Mouse (Mus musculus) forebrain, embryonic 15.5 days (tissue): ENCODE results near the gene Olfr1352. TPM values are rescaled to one million over a fixed set of nuclear protein-coding genes. Genes with fewer than 3 reads are reported as not detected.
"Not testable (repeated sequence)": the region's sequence is repeated elsewhere in the genome, so short reads cannot be mapped to it uniquely, and the experiment has no call there.

Experiments used
- ATAC-seq: fragments of 200-750 bp; cut with Nextera tagmentation; replicated peaks from 2 replicates; pipeline ENCODE4 v1.8.0; 2017; ENCODE audit warnings: mild to moderate bottlenecking, moderate TSS enrichment, moderate library complexity
- H3K27ac ChIP-seq: fragments of 300-500 bp; sonication (generic); replicated peaks from 2 replicates; pipeline ENCODE4 v1.5.1; 2015; ENCODE audit warnings: mild to moderate bottlenecking, inconsistent platforms
- H3K27me3 ChIP-seq: fragments of 300-500 bp; sonication (generic); 2 replicates; pipeline ENCODE4 v1.6.1; 2015; ENCODE audit warnings: inconsistent platforms
- H3K36me3 ChIP-seq: fragments of 300-500 bp; sonication (generic); 2 replicates; pipeline ENCODE4 v1.6.1; 2015; ENCODE audit warnings: mild to moderate bottlenecking, inconsistent platforms
- H3K4me1 ChIP-seq: fragments of 300-500 bp; sonication (generic); 2 replicates; pipeline ENCODE4 v1.6.1; 2015; ENCODE audit warnings: inconsistent platforms
- H3K4me2 ChIP-seq: fragments of 300-500 bp; sonication (generic); replicated peaks from 2 replicates; pipeline ENCODE4 v1.6.1; 2015; ENCODE audit warnings: mild to moderate bottlenecking, inconsistent platforms
- H3K4me3 ChIP-seq: fragments of 300-500 bp; sonication (generic); 2 replicates; pipeline ENCODE4 v1.5.1; 2015; ENCODE audit warnings: mild to moderate bottlenecking, inconsistent platforms
- H3K9ac ChIP-seq: fragments of 300-500 bp; sonication (generic); replicated peaks from 2 replicates; pipeline ENCODE4 v1.6.1; 2015; ENCODE audit warnings: mild to moderate bottlenecking, inconsistent platforms
- H3K9me3 ChIP-seq: fragments of 300-500 bp; sonication (generic); 2 replicates; pipeline ENCODE4 v1.6.1; 2016; ENCODE audit warnings: inconsistent platforms
- WGBS: fragments of 180-500 bp; shearing (Covaris S2); methylation state at CpG from one replicate; pipeline ENCODE4 v1.1.7; 2015; ENCODE audit warnings: mixed read lengths; 5-methylcytosine and 5-hydroxymethylcytosine counted together
- polyA plus RNA-seq: library from polyadenylated mRNA; unstranded; fragments of >200 nt; fragmentation: Nextera tagmentation; extraction: Ambion mirVana; gene quantifications from 2 replicates; pipeline ENCODE4 v1.2.1, GENCODE M21; 2015

The Olfr1352 gene
- polyA plus RNA-seq: not detected in 2 replicates

- Histone ChIP-seq H3K36me3 (no peaks in the 10 kb centered on the region), H3K27ac (no peak within 1 kb of the TSS), H3K27me3 (no peaks in the 10 kb centered on the region), H3K4me2 (no peak within 1 kb of the TSS), H3K9me3 (no peaks in the 10 kb centered on the region), H3K4me3 (no peak within 1 kb of the TSS), H3K4me1 (no peaks in the 10 kb centered on the region), H3K9ac (no peak within 1 kb of the TSS)
- no peak for ATAC-seq
These were observed at the start of gene Olfr1352 for GRCm38 (mm10) chr10:78980750-78981149. Gene Olfr1352 (plus strand): TSS chr10:78981050.

GRCm38 (mm10) chr10:78950336-78950735 is 30.5 kb upstream of the Olfr1352 start, which contains the start of gene Olfr8:
Gene Olfr8 (plus strand): TSS chr10:78950636.
- H3K36me3 ChIP-seq, H3K9me3 ChIP-seq, H3K4me2 ChIP-seq, H3K4me1 ChIP-seq, H3K4me3 ChIP-seq, ATAC-seq, H3K27ac ChIP-seq, H3K9ac ChIP-seq, H3K27me3 ChIP-seq: not testable (repeated sequence)
- 84% methylated on average over 1 of the region's 1 CpGs for WGBS

GRCm38 (mm10) chr10:78963009-78963408 is 17.8 kb upstream of the Olfr1352 start, which contains the start of gene Olfr1353:
Gene Olfr1353 (plus strand): TSS chr10:78963309.
- H3K36me3 ChIP-seq, H3K27me3 ChIP-seq, H3K9ac ChIP-seq, H3K4me2 ChIP-seq, H3K4me1 ChIP-seq, H3K4me3 ChIP-seq, H3K9me3 ChIP-seq, H3K27ac ChIP-seq, ATAC-seq: not testable (repeated sequence)

GRCm38 (mm10) chr10:79012172-79012571 is 31.3 kb downstream of the Olfr1352 start, which contains the start of gene Olfr1351:
Gene Olfr1351 (plus strand): TSS chr10:79012472.
- Histone ChIP-seq H3K36me3 (no peaks in the 10 kb centered on the region), H3K4me3 (no peak within 1 kb of the TSS), H3K9me3 (no peaks in the 10 kb centered on the region), H3K27ac (no peak within 1 kb of the TSS), H3K27me3 (no peaks in the 10 kb centered on the region), H3K4me2 (no peak within 1 kb of the TSS), H3K9ac (no peak within 1 kb of the TSS), H3K4me1 (no peaks in the 10 kb centered on the region)
- 62% methylated on average over 1 of the region's 1 CpGs for WGBS
- no peak for ATAC-seq

- H3K4me2 ChIP-seq: no peak within 1 kb of the TSS
- no peaks in the 10 kb centered on the region for H3K27me3 ChIP-seq
- no peaks in the 10 kb centered on the region for H3K36me3 ChIP-seq
- no peak for ATAC-seq
- H3K9me3 ChIP-seq: no peaks in the 10 kb centered on the region
- no peak within 1 kb of the TSS for H3K4me3 ChIP-seq
- no peak within 1 kb of the TSS for H3K27ac ChIP-seq
- H3K9ac ChIP-seq: no peak within 1 kb of the TSS
- no peaks in the 10 kb centered on the region for H3K4me1 ChIP-seq
These were observed 47.6 kb downstream of the Olfr1352 start, which contains the start of gene Olfr57 for GRCm38 (mm10) chr10:79028441-79028840. Gene Olfr57 (plus strand): TSS chr10:79028741.

Other genes starting within 250 kb of the Olfr1352 start
- gene Ccdc105, start 228.0 kb upstream of the Olfr1352 start, polyA plus RNA-seq: 0.10 and 0.18 TPM in 2 replicates
- 4.4 and 4.8 TPM in 2 replicates for gene Slc1a6, start 200.6 kb upstream of the Olfr1352 start, polyA plus RNA-seq
- gene Olfr1356, start 128.9 kb upstream of the Olfr1352 start, polyA plus RNA-seq: not detected in 2 replicates
- not detected in 2 replicates for gene Olfr1355, start 105.5 kb upstream of the Olfr1352 start, polyA plus RNA-seq
- not detected in 2 replicates for gene Olfr1354, start 67.9 kb upstream of the Olfr1352 start, polyA plus RNA-seq
- gene Olfr8, start 30.4 kb upstream of the Olfr1352 start, polyA plus RNA-seq: not detected in 2 replicates
- gene Olfr1353, start 17.7 kb upstream of the Olfr1352 start, polyA plus RNA-seq: not detected in 2 replicates
- gene Olfr1351, start 31.4 kb downstream of the Olfr1352 start, polyA plus RNA-seq: not detected in 2 replicates
- 0.26 and 0.51 TPM in 2 replicates for gene Olfr57, start 47.7 kb downstream of the Olfr1352 start, polyA plus RNA-seq
- 58.7 and 59.5 TPM in 2 replicates for gene 2610008E11Rik, start 116.5 kb downstream of the Olfr1352 start, polyA plus RNA-seq
- gene Vmn2r80, start 167.7 kb downstream of the Olfr1352 start, polyA plus RNA-seq: not detected in 2 replicates